In genomic region chr2:71874422-71874821, GRCm38 (mm10) we compare ENCODE assay signal across 7 mouse cellular contexts. TPM values are rescaled to one million over a fixed set of nuclear protein-coding genes. Genes with fewer than 3 reads are reported as not detected.
DNase-seq lines count a peak whose midpoint lies in the region; ATAC-seq and TF ChIP-seq lines count a peak whose summit lies in the region.

No protein-coding gene starts in this region.

- no peaks in the 10 kb centered on the region for H3K27me3 ChIP-seq in lung, embryonic 14.5 days (ENCODE audit: insufficient read depth, low read length)
- 0 out of 2 replicates have a peak, but pooled peaks cover 3% of the 10 kb centered on the region for H3K27me3 ChIP-seq in embryonic facial prominence, embryonic 10.5 days (replicated peaks; ENCODE audit: low read depth, poor library complexity, severe bottlenecking)
- no peaks in the 10 kb centered on the region for H3K27me3 ChIP-seq in intestine, embryonic 15.5 days (replicated peaks)
- no peaks in the 10 kb centered on the region for H3K27me3 ChIP-seq in midbrain, embryonic 16.5 days (ENCODE audit: control insufficient read depth, insufficient read depth, low read depth, low read length)

- H3K4me3 ChIP-seq in lung, embryonic 14.5 days (ENCODE audit: low read depth, low read length) = peak overlapping the region; percentile 78; the same call in 1 of the 2 replicates
- peak overlapping the region; percentile 87 for H3K4me3 ChIP-seq in embryonic facial prominence, embryonic 10.5 days
- peak overlapping the region; percentile 87 for H3K4me3 ChIP-seq in intestine, embryonic 15.5 days (replicated peaks)
- H3K4me3 ChIP-seq in midbrain, embryonic 16.5 days (ENCODE audit: low read depth, low read length) = no peak overlapping the region; the same call in 1 of the 2 replicates

- H3K9me3 ChIP-seq in lung, embryonic 14.5 days (ENCODE audit: low read depth, low read length) = no peaks in the 10 kb centered on the region
- no peaks in the 10 kb centered on the region for H3K9me3 ChIP-seq in embryonic facial prominence, embryonic 10.5 days
- no peaks in the 10 kb centered on the region for H3K9me3 ChIP-seq in intestine, embryonic 15.5 days
- H3K9me3 ChIP-seq in midbrain, embryonic 16.5 days (replicated peaks; ENCODE audit: control insufficient read depth, low read length, poor library complexity, severe bottlenecking) = no peaks in the 10 kb centered on the region

- H3K27ac ChIP-seq in lung, embryonic 14.5 days (ENCODE audit: low read depth) = no peak overlapping the region
- peak overlapping the region; percentile 95; the same call in 1 of the 2 replicates for H3K27ac ChIP-seq in embryonic facial prominence, embryonic 10.5 days (replicated peaks)
- peak overlapping the region; percentile 98; the same call in 1 of the 2 replicates for H3K27ac ChIP-seq in intestine, embryonic 15.5 days
- no peak overlapping the region for H3K27ac ChIP-seq in midbrain, embryonic 16.5 days (ENCODE audit: low read length)

- ATAC-seq in lung, embryonic 14.5 days (ENCODE audit: insufficient read depth) = no peak
- ATAC-seq in intestine, embryonic 15.5 days = no peak
- no peak for ATAC-seq in midbrain, embryonic 16.5 days
- ATAC-seq in frontal cortex, adult (ENCODE audit: low TSS enrichment) = no peak

- 0 out of 2 replicates have a peak, but pooled peaks cover 8% of the 10 kb centered on the region for H3K36me3 ChIP-seq in lung, embryonic 14.5 days (ENCODE audit: insufficient read depth)
- peaks cover 14% of the 10 kb centered on the region for H3K36me3 ChIP-seq in embryonic facial prominence, embryonic 10.5 days (replicated peaks)
- peaks cover 1% of the 10 kb centered on the region; the same call in 1 of the 2 replicates for H3K36me3 ChIP-seq in intestine, embryonic 15.5 days
- no peaks in the 10 kb centered on the region for H3K36me3 ChIP-seq in midbrain, embryonic 16.5 days (ENCODE audit: control insufficient read depth, insufficient read depth, low read length)

- DNase-seq in lung, embryonic 14.5 days = no peak
- no peak for DNase-seq in lung, postnatal 14 days
- no peak for DNase-seq in embryonic facial prominence, embryonic 10.5 days (ENCODE audit: low spot score)
- DNase-seq in left cerebral cortex, postnatal 4 days = no peak

- 0 out of 2 replicates have a peak overlapping the region, but pooled peaks have one; percentile 81 for H3K9ac ChIP-seq in lung, embryonic 14.5 days
- H3K9ac ChIP-seq in intestine, embryonic 15.5 days = no peak overlapping the region
- no peak overlapping the region for H3K9ac ChIP-seq in midbrain, embryonic 16.5 days (ENCODE audit: low read depth, low read length)

- H3K4me2 ChIP-seq in lung, embryonic 14.5 days = peak overlapping the region; percentile 94
- peak overlapping the region; percentile 92 for H3K4me2 ChIP-seq in intestine, embryonic 15.5 days (replicated peaks)
- peak overlapping the region; percentile 88 for H3K4me2 ChIP-seq in midbrain, embryonic 16.5 days (ENCODE audit: low read length)

- H3K4me1 ChIP-seq in lung, embryonic 14.5 days (ENCODE audit: insufficient read depth) = 0 out of 2 replicates have a peak, but pooled peaks cover 2% of the 10 kb centered on the region
- peaks cover 30% of the 10 kb centered on the region for H3K4me1 ChIP-seq in embryonic facial prominence, embryonic 10.5 days
- H3K4me1 ChIP-seq in intestine, embryonic 15.5 days (replicated peaks) = no peaks in the 10 kb centered on the region
- peaks cover 5% of the 10 kb centered on the region; the same call in 1 of the 2 replicates for H3K4me1 ChIP-seq in midbrain, embryonic 16.5 days (ENCODE audit: control insufficient read depth, insufficient read depth, low read length)

- intact Hi-C loops in left cerebral cortex, postnatal 4 days (cut with DNase I) = no loop called here

- TF ChIP-seq CTCF in lung, embryonic 14.5 days (IDR thresholded peaks at IDR 0.05; ENCODE audit: low read depth) = no peak

- 62% methylated on average over 2 of the region's 2 CpGs for WGBS in lung, embryonic 14.5 days
- WGBS in embryonic facial prominence, embryonic 10.5 days = 80% methylated on average over 2 of the region's 2 CpGs
- whole genome bisulfite sequencing in intestine, embryonic 15.5 days = 72% methylated on average over 2 of the region's 2 CpGs
- 74% methylated on average over 2 of the region's 2 CpGs for WGBS in midbrain, embryonic 16.5 days

RNA-seq across cellular contexts. Expression of gene Pdk1, which starts 1.4 kb away (rescaled TPM):
- polyA plus RNA-seq in lung, embryonic 14.5 days (2014; fragmentation: Nextera tagmentation; extraction: Ambion mirVana) = 45.1 and 54.4 TPM in 2 replicates
- polyA plus RNA-seq in embryonic facial prominence, embryonic 10.5 days (2016; fragmentation: Nextera tagmentation; extraction: Ambion mirVana) = 53.6 TPM in 2 replicates
- polyA plus RNA-seq in intestine, embryonic 15.5 days (2015; fragmentation: Nextera tagmentation; extraction: Ambion mirVana) = 66.8 and 78.3 TPM in 2 replicates
- 23.9 and 27.7 TPM in 2 replicates for polyA plus RNA-seq in midbrain, embryonic 16.5 days (2015; fragmentation: Nextera tagmentation; extraction: Ambion mirVana)
- 10 to 100 TPM; 30.1 to 30.8 TPM for total RNA-seq in left cerebral cortex, postnatal 4 days (2021)

Comparison
In these comparisons a context has a peak if more than half of its experiments do, and no peak if none do; other contexts are left out.
1. H3K27ac ChIP-seq: peak in embryonic facial prominence, embryonic 10.5 days (single experiment) and intestine, embryonic 15.5 days (single experiment); none in lung, embryonic 14.5 days (single experiment) and midbrain, embryonic 16.5 days (single experiment).
2. Peak in every context shown above with its lines, with median percentiles within 50 percentile points of each other: H3K4me2 ChIP-seq.